Mouse (Mus musculus): ENCODE results near the gene Tjp3.

- no peak for TF ChIP-seq CTCF (IDR thresholded peaks at IDR 0.05; ENCODE audit: control insufficient read depth, insufficient read depth, low read length)
- no peak for TF ChIP-seq POLR2A (IDR thresholded peaks at IDR 0.05; ENCODE audit: borderline replicate concordance, control insufficient read depth, low read depth, low read length)
These were observed 52.8 kb downstream of the Tjp3 start for GRCm38 (mm10) chr10:81238618-81239017.

Measured in bone marrow, adult 2 months (tissue).